Mouse (Mus musculus): ENCODE measurements around the gene Shank2.

GRCm38 (mm10) chr7:144001628-144002027, at the start of gene Shank2:
- no peak for TF ChIP-seq CTCF (IDR thresholded peaks at IDR 0.05)
- TF ChIP-seq POLR2A (IDR thresholded peaks at IDR 0.05; ENCODE audit: insufficient read depth, low read depth, low read length), result no peak

Data from heart, adult 2 months (tissue).